Mouse (Mus musculus) frontal cortex, postnatal 36 days (tissue): ENCODE measurements around the gene Mindy1.

Experiments used
- DNase-seq, 2 experiments: peaks; one replicate each; pipeline ENCODE4 v3.0.0; 2022; ENCODE audit warnings: low spot score in 2 of 2

Gene Mindy1

GRCm38 (mm10) chr3:95267855-95268254, 13.3 kb upstream of the Mindy1 start:
- DNase-seq = no peak

- DNase-seq = peak; percentile 31 to 53
These were observed 11.4 kb upstream of the Mindy1 start for GRCm38 (mm10) chr3:95269789-95270188.

GRCm38 (mm10) chr3:95270766-95271364, 10.3 kb upstream of the Mindy1 start:
- DNase-seq = no peak

- no peak for DNase-seq
These were observed 7.7 kb upstream of the Mindy1 start for GRCm38 (mm10) chr3:95273471-95273870.

GRCm38 (mm10) chr3:95274453-95274852, 6.7 kb upstream of the Mindy1 start:
- no peak for DNase-seq

GRCm38 (mm10) chr3:95275161-95275560, 6.0 kb upstream of the Mindy1 start:
- no peak for DNase-seq

- no peak for DNase-seq
These were observed 4.7 kb upstream of the Mindy1 start for GRCm38 (mm10) chr3:95276428-95276934.

- DNase-seq = no peak
These were observed 4.0 kb upstream of the Mindy1 start for GRCm38 (mm10) chr3:95277149-95277551.

GRCm38 (mm10) chr3:95280747-95281146, 398 bp upstream of the Mindy1 start:
- peak in 1 of 2 experiments; percentile 24 for DNase-seq

GRCm38 (mm10) chr3:95282381-95282864, 1.3 kb downstream of the Mindy1 start:
- peak in 1 of 2 experiments; percentile 32 for DNase-seq

GRCm38 (mm10) chr3:95282865-95283588, 1.9 kb downstream of the Mindy1 start:
- peak; percentile 69 to 73 for DNase-seq

- no peak for DNase-seq
These were observed 2.4 kb downstream of the Mindy1 start for GRCm38 (mm10) chr3:95283589-95283941.

- no peak for DNase-seq
These were observed 2.9 kb downstream of the Mindy1 start for GRCm38 (mm10) chr3:95284062-95284461.

GRCm38 (mm10) chr3:95284501-95285281, 3.5 kb downstream of the Mindy1 start:
- DNase-seq = no peak

- no peak for DNase-seq
These were observed 4.2 kb downstream of the Mindy1 start for GRCm38 (mm10) chr3:95285390-95285789.

GRCm38 (mm10) chr3:95286011-95286410, 4.9 kb downstream of the Mindy1 start:
- DNase-seq = no peak

GRCm38 (mm10) chr3:95286510-95286909, 5.4 kb downstream of the Mindy1 start:
- DNase-seq = no peak

- no peak for DNase-seq
These were observed 6.4 kb downstream of the Mindy1 start for GRCm38 (mm10) chr3:95287541-95287940.

GRCm38 (mm10) chr3:95289419-95289818, 8.3 kb downstream of the Mindy1 start:
- no peak for DNase-seq

- no peak for DNase-seq
These were observed 9.0 kb downstream of the Mindy1 start for GRCm38 (mm10) chr3:95290156-95290555.

GRCm38 (mm10) chr3:95291041-95291440, 9.9 kb downstream of the Mindy1 start:
- no peak for DNase-seq

- DNase-seq = no peak
These were observed 11.8 kb downstream of the Mindy1 start for GRCm38 (mm10) chr3:95292899-95293298.
